Mouse (Mus musculus) hindbrain, postnatal 0 days (tissue): Measurements from ENCODE around the gene Plxnc1. TPM values are rescaled to one million over a fixed set of nuclear protein-coding genes. Genes with fewer than 3 reads are reported as not detected.
A peak's percentile ranks its signal among the peaks of the same experiment; 100 is the strongest.

Experiments
- ATAC-seq: fragments of 200-750 bp; cut with Nextera tagmentation; 2 replicates; pipeline ENCODE4 v1.8.0; 2017; ENCODE audit warnings: mild to moderate bottlenecking, moderate TSS enrichment, moderate library complexity
- DNase-seq: peaks from one replicate; pipeline ENCODE4 v3.0.0-alpha.2; 2015; ENCODE audit warnings: low spot score
- H3K27ac ChIP-seq: fragments of 300-500 bp; sonication (generic); 2 replicates; pipeline ENCODE4 v1.5.1; 2014; ENCODE audit warnings: mild to moderate bottlenecking
- H3K27me3 ChIP-seq: fragments of 300-500 bp; sonication (generic); 2 replicates; pipeline ENCODE4 v1.6.1; 2014; ENCODE audit warnings: low read length, mixed read lengths; ENCODE audit not compliant: insufficient read depth
- H3K36me3 ChIP-seq: fragments of 300-500 bp; sonication (generic); 2 replicates; pipeline ENCODE4 v1.6.1; 2014; ENCODE audit warnings: low read length, mixed read lengths; ENCODE audit not compliant: insufficient read depth
- H3K4me1 ChIP-seq: fragments of 300-500 bp; sonication (generic); 2 replicates; pipeline ENCODE4 v1.6.1; 2014; ENCODE audit warnings: antibody characterized with exemption, low read length, mixed read lengths; ENCODE audit not compliant: insufficient read depth
- H3K4me2 ChIP-seq: fragments of 300-500 bp; sonication (generic); 2 replicates; pipeline ENCODE4 v1.6.1; 2014; ENCODE audit warnings: low read depth, mild to moderate bottlenecking, low read length, moderate library complexity, mixed read lengths
- H3K4me3 ChIP-seq: fragments of 300-500 bp; sonication (generic); 2 replicates; pipeline ENCODE4 v1.5.1; 2014; ENCODE audit warnings: low read length
- H3K9ac ChIP-seq: fragments of 300-500 bp; sonication (generic); replicated peaks from 2 replicates; pipeline ENCODE4 v1.6.1; 2014; ENCODE audit warnings: mild to moderate bottlenecking, low read length, moderate library complexity, mixed read lengths
- H3K9me3 ChIP-seq: fragments of 300-500 bp; sonication (generic); 2 replicates; pipeline ENCODE4 v1.6.1; 2016; ENCODE audit warnings: low read length, mixed read lengths
- CTCF ChIP-seq: IDR thresholded peaks from 2 replicates; pipeline ENCODE4 v1.5.1; 2016; ENCODE audit warnings: antibody characterized with exemption, control low read depth, low read depth
- WGBS: fragments of 180-500 bp; shearing (Covaris S2); extraction: QIAGEN DNeasy Blood & Tissue Kit; methylation state at CpG from one replicate; pipeline ENCODE4 v1.1.7; 2014; 5-methylcytosine and 5-hydroxymethylcytosine counted together
- polyA plus RNA-seq: library from polyadenylated mRNA; unstranded; fragments of >200 nt; fragmentation: Nextera tagmentation; extraction: Ambion mirVana; gene quantifications from 2 replicates; pipeline ENCODE4 v1.2.1, GENCODE M21; 2015
- total RNA-seq: library from RNA; depleted of rRNA; stranded (reverse); fragments of >200 nt; gene quantifications from 2 replicates; pipeline ENCODE4 v1.2.3, GENCODE M21; 2014

Gene Plxnc1
- total and polyA plus RNA-seq, 2 experiments from 2014 or later: 9.9 to 54.5 TPM

GRCm38 (mm10) chr10:94958311-94958710 lies 13.7 kb upstream of the Plxnc1 start:
- WGBS: 10% methylated on average over 7 of the region's 7 CpGs
- Histone ChIP-seq H3K27me3 (no peaks in the 10 kb centered on the region), H3K4me3 (no peak overlapping the region), H3K4me2 (no peak overlapping the region), H3K9ac (no peak overlapping the region), H3K27ac (no peak overlapping the region), H3K9me3 (no peaks in the 10 kb centered on the region), H3K4me1 (no peaks in the 10 kb centered on the region), H3K36me3 (no peaks in the 10 kb centered on the region)
- DNase-seq: peak; percentile 86
- ATAC-seq: peak; percentile 53; the same call in 1 of the 2 replicates
- peak; percentile 95 for TF ChIP-seq CTCF

GRCm38 (mm10) chr10:94957705-94958104 lies 13.1 kb upstream of the Plxnc1 start:
- Histone ChIP-seq H3K4me3 (no peak overlapping the region), H3K27me3 (no peaks in the 10 kb centered on the region), H3K4me2 (no peak overlapping the region), H3K9ac (no peak overlapping the region), H3K27ac (no peak overlapping the region), H3K36me3 (no peaks in the 10 kb centered on the region), H3K9me3 (no peaks in the 10 kb centered on the region), H3K4me1 (no peaks in the 10 kb centered on the region)
- no peak for ATAC-seq
- no peak for TF ChIP-seq CTCF
- no peak for DNase-seq
- WGBS: 71% methylated on average over 7 of the region's 7 CpGs

- Histone ChIP-seq H3K4me3 (no peak overlapping the region), H3K4me2 (no peak overlapping the region), H3K4me1 (peaks cover 4% of the 10 kb centered on the region; the same call in 1 of the 2 replicates), H3K27ac (no peak overlapping the region), H3K9ac (no peak overlapping the region), H3K9me3 (no peaks in the 10 kb centered on the region), H3K27me3 (no peaks in the 10 kb centered on the region), H3K36me3 (no peaks in the 10 kb centered on the region)
- DNase-seq (no peak), ATAC-seq (no peak)
- no peak for TF ChIP-seq CTCF
- WGBS: 72% methylated on average over 10 of the region's 10 CpGs
These were observed 3.5 kb upstream of the Plxnc1 start for GRCm38 (mm10) chr10:94947915-94948675.

- peak; percentile 48 for TF ChIP-seq CTCF
- peak; percentile 66 for DNase-seq
- ATAC-seq: no peak
- H3K9me3 ChIP-seq: no peaks in the 10 kb centered on the region
- WGBS: 60% methylated on average over 7 of the region's 7 CpGs
- H3K4me1 ChIP-seq: peaks cover 4% of the 10 kb centered on the region; the same call in 1 of the 2 replicates
- H3K4me2 ChIP-seq: no peak overlapping the region
- H3K27me3 ChIP-seq: no peaks in the 10 kb centered on the region
- no peak overlapping the region for H3K4me3 ChIP-seq
- H3K9ac ChIP-seq: no peak overlapping the region
- no peaks in the 10 kb centered on the region for H3K36me3 ChIP-seq
- no peak overlapping the region for H3K27ac ChIP-seq
These were observed 2.8 kb upstream of the Plxnc1 start for GRCm38 (mm10) chr10:94947386-94947785.

GRCm38 (mm10) chr10:94945206-94945711 lies 624 bp upstream of the Plxnc1 start:
- Histone ChIP-seq H3K27me3 (no peaks in the 10 kb centered on the region), H3K27ac (peak overlapping the region; percentile 91), H3K4me3 (peak overlapping the region; percentile 88), H3K36me3 (no peaks in the 10 kb centered on the region), H3K9ac (peak overlapping the region; percentile 87), H3K4me2 (peak overlapping the region; percentile 84), H3K4me1 (peaks cover 8% of the 10 kb centered on the region), H3K9me3 (no peaks in the 10 kb centered on the region)
- ATAC-seq (peak; percentile 35), DNase-seq (peak; percentile 75)
- 0% methylated on average over 36 of the region's 36 CpGs for WGBS
- no peak for TF ChIP-seq CTCF

- ATAC-seq (peak; percentile 52), DNase-seq (peak; percentile 76)
- Histone ChIP-seq H3K27ac (peak overlapping the region; percentile 91), H3K4me1 (peaks cover 16% of the 10 kb centered on the region), H3K4me3 (peak overlapping the region; percentile 88), H3K9me3 (no peaks in the 10 kb centered on the region), H3K36me3 (no peaks in the 10 kb centered on the region), H3K9ac (peak overlapping the region; percentile 87), H3K27me3 (no peaks in the 10 kb centered on the region), H3K4me2 (peak overlapping the region; percentile 84)
- WGBS: under 1% methylated on average over 84 of the region's 110 CpGs
- no peak; the same call in 1 of the 2 replicates for TF ChIP-seq CTCF
These were observed 567 bp downstream of the Plxnc1 start for GRCm38 (mm10) chr10:94943846-94944690.
